Comparison of ENCODE assay signal across 8 mouse cellular contexts in genomic region chr12:12401504-12401903, GRCm38 (mm10).
DNase-seq lines count a peak whose midpoint lies in the region; ATAC-seq and TF ChIP-seq lines count a peak whose summit lies in the region.

No protein-coding gene starts in this region.

- no peak overlapping the region for H3K4me3 ChIP-seq in forebrain, embryonic 12.5 days (replicated peaks)
- 0 out of 2 replicates have a peak overlapping the region, but pooled peaks have one; percentile 0 for H3K4me3 ChIP-seq in intestine, embryonic 15.5 days (replicated peaks)
- no peak overlapping the region for H3K4me3 ChIP-seq in midbrain, postnatal 0 days (ENCODE audit: low read depth, low read length)

- no peaks in the 10 kb centered on the region for H3K36me3 ChIP-seq in forebrain, embryonic 12.5 days (replicated peaks)
- no peaks in the 10 kb centered on the region for H3K36me3 ChIP-seq in intestine, embryonic 15.5 days
- no peaks in the 10 kb centered on the region for H3K36me3 ChIP-seq in midbrain, postnatal 0 days (ENCODE audit: insufficient read depth, low read length)

- ATAC-seq in cerebellum, adult (ENCODE audit: insufficient number of reproducible peaks, low FRiP score, low TSS enrichment) = no peak
- no peak for ATAC-seq in forebrain, embryonic 12.5 days (ENCODE audit: low FRiP score)
- peak; percentile 56; the same call in 1 of the 2 replicates for ATAC-seq in intestine, embryonic 15.5 days
- ATAC-seq in midbrain, postnatal 0 days (ENCODE audit: low FRiP score) = no peak
- ATAC-seq in granulocyte monocyte progenitor cell, adult 5-6 weeks (replicated peaks; ENCODE audit: poor library complexity, severe bottlenecking) = no peak; the same call in 1 of the 2 replicates

- H3K9ac ChIP-seq in forebrain, embryonic 12.5 days = no peak overlapping the region
- no peak overlapping the region for H3K9ac ChIP-seq in intestine, embryonic 15.5 days
- no peak overlapping the region for H3K9ac ChIP-seq in midbrain, postnatal 0 days (replicated peaks; ENCODE audit: low read length, poor library complexity, severe bottlenecking)

- H3K27me3 ChIP-seq in forebrain, embryonic 12.5 days = no peaks in the 10 kb centered on the region
- H3K27me3 ChIP-seq in intestine, embryonic 15.5 days (replicated peaks) = no peaks in the 10 kb centered on the region
- H3K27me3 ChIP-seq in midbrain, postnatal 0 days (ENCODE audit: insufficient read depth, low read length) = no peaks in the 10 kb centered on the region

- H3K4me1 ChIP-seq in forebrain, embryonic 12.5 days = 0 out of 2 replicates have a peak, but pooled peaks cover 2% of the 10 kb centered on the region
- no peaks in the 10 kb centered on the region; the same call in 1 of the 2 replicates for H3K4me1 ChIP-seq in intestine, embryonic 15.5 days (replicated peaks)
- no peaks in the 10 kb centered on the region for H3K4me1 ChIP-seq in midbrain, postnatal 0 days (ENCODE audit: insufficient read depth, low read length)

- no peaks in the 10 kb centered on the region for H3K9me3 ChIP-seq in forebrain, embryonic 12.5 days
- H3K9me3 ChIP-seq in intestine, embryonic 15.5 days = no peaks in the 10 kb centered on the region
- no peaks in the 10 kb centered on the region for H3K9me3 ChIP-seq in midbrain, postnatal 0 days (ENCODE audit: low read length)

- H3K4me2 ChIP-seq in forebrain, embryonic 12.5 days = peak overlapping the region; percentile 10; the same call in 1 of the 2 replicates
- H3K4me2 ChIP-seq in intestine, embryonic 15.5 days (replicated peaks) = peak overlapping the region; percentile 44
- H3K4me2 ChIP-seq in midbrain, postnatal 0 days (ENCODE audit: low read depth, low read length, poor library complexity, severe bottlenecking) = peak overlapping the region; percentile 9; the same call in 1 of the 2 replicates

- H3K27ac ChIP-seq in forebrain, embryonic 12.5 days = no peak overlapping the region
- no peak overlapping the region for H3K27ac ChIP-seq in intestine, embryonic 15.5 days
- H3K27ac ChIP-seq in midbrain, postnatal 0 days (ENCODE audit: low read depth, low read length) = no peak overlapping the region

- peak; percentile 41 to 51 for DNase-seq in cerebellum, postnatal 14 days
- DNase-seq in CD4-positive helper T cell, adult 2 months (ENCODE audit: low read depth, low spot score) = peak; percentile 19
- peak; percentile 7 for DNase-seq in midbrain, postnatal 0 days (ENCODE audit: low spot score)
- no peak for DNase-seq in spleen, adult 18-20 months

- WGBS in forebrain, embryonic 12.5 days = 62% methylated on average over 15 of the region's 15 CpGs
- 34% methylated on average over 15 of the region's 15 CpGs for WGBS in intestine, embryonic 15.5 days
- WGBS in midbrain, postnatal 0 days = 69% methylated on average over 15 of the region's 15 CpGs

- no peak for TF ChIP-seq CTCF in midbrain, postnatal 0 days (IDR thresholded peaks at IDR 0.05)

Comparison
In these comparisons a context has a peak if more than half of its experiments do, and no peak if none do; other contexts are left out.
1. DNase-seq: peak in cerebellum, postnatal 14 days (2 of 2), CD4-positive helper T cell, adult 2 months (single experiment) and midbrain, postnatal 0 days (single experiment); none in spleen, adult 18-20 months (0 of 2).
2. Peak in every context shown above with its lines, with median percentiles within 50 percentile points of each other: H3K4me2 ChIP-seq.